Mouse (Mus musculus) B cell, adult 2 months (primary cell): Measurements from ENCODE around the gene Naa10.
A peak's percentile ranks its signal among the peaks of the same experiment; 100 is the strongest.

Experiments used
- DNase-seq, 2 experiments: peaks; one replicate each; pipeline ENCODE4 v3.0.0; 2022

Naa10 gene

GRCm38 (mm10) chrX:73921823-73922549 lies at the start of gene Naa10, which contains the start of gene Arhgap4:
TSS of gene Naa10 (minus strand) at chrX:73921944.
TSS of gene Arhgap4 (minus strand) at chrX:73921870.
- peak; percentile 69 to 70 for DNase-seq

GRCm38 (mm10) chrX:73970781-73971180 lies 49.0 kb upstream of the Naa10 start:
- no peak for DNase-seq

GRCm38 (mm10) chrX:73969729-73970128 lies 48.0 kb upstream of the Naa10 start:
- DNase-seq: no peak

GRCm38 (mm10) chrX:73969167-73969566 lies 47.4 kb upstream of the Naa10 start:
- no peak for DNase-seq

GRCm38 (mm10) chrX:73967177-73968075 lies 45.7 kb upstream of the Naa10 start:
- DNase-seq: peak; percentile 86 to 89

- DNase-seq: peak; percentile 85 to 90
These were observed 44.8 kb upstream of the Naa10 start, which contains the start of gene Hcfc1 for GRCm38 (mm10) chrX:73966248-73967176. TSS of gene Hcfc1 (minus strand) at chrX:73966357.

- peak; percentile 43 to 54 for DNase-seq
These were observed 43.6 kb upstream of the Naa10 start for GRCm38 (mm10) chrX:73965307-73965706.

- no peak for DNase-seq
These were observed 42.6 kb upstream of the Naa10 start for GRCm38 (mm10) chrX:73964363-73964762.

- DNase-seq: no peak
These were observed 33.2 kb upstream of the Naa10 start for GRCm38 (mm10) chrX:73954988-73955387.

GRCm38 (mm10) chrX:73952603-73953002 lies 30.9 kb upstream of the Naa10 start:
- no peak for DNase-seq

- DNase-seq: no peak
These were observed 27.6 kb upstream of the Naa10 start for GRCm38 (mm10) chrX:73949341-73949740.

GRCm38 (mm10) chrX:73948647-73949046 lies 26.9 kb upstream of the Naa10 start:
- DNase-seq: peak; percentile 67 to 71

- no peak for DNase-seq
These were observed 25.2 kb upstream of the Naa10 start for GRCm38 (mm10) chrX:73946896-73947295.

GRCm38 (mm10) chrX:73942294-73942693 lies 20.6 kb upstream of the Naa10 start:
- no peak for DNase-seq

GRCm38 (mm10) chrX:73941860-73942259 lies 20.1 kb upstream of the Naa10 start:
- DNase-seq: no peak

- no peak for DNase-seq
These were observed 10.1 kb upstream of the Naa10 start for GRCm38 (mm10) chrX:73931871-73932270.

GRCm38 (mm10) chrX:73930402-73931062 lies 8.8 kb upstream of the Naa10 start, which contains the start of gene Renbp:
TSS of gene Renbp (minus strand) at chrX:73930850.
- DNase-seq: peak; percentile 75 to 79

- DNase-seq: no peak
These were observed 772 bp upstream of the Naa10 start for GRCm38 (mm10) chrX:73922550-73922882.

- DNase-seq: no peak
These were observed 390 bp downstream of the Naa10 start for GRCm38 (mm10) chrX:73921285-73921822.

GRCm38 (mm10) chrX:73918631-73919030 lies 3.1 kb downstream of the Naa10 start:
- DNase-seq: no peak

GRCm38 (mm10) chrX:73916945-73917344 lies 4.8 kb downstream of the Naa10 start:
- DNase-seq: no peak
